Mouse (Mus musculus): ENCODE results near the gene Metrnl. TPM values are rescaled to one million over a fixed set of nuclear protein-coding genes. Genes with fewer than 3 reads are reported as not detected.

Metrnl gene
- total and polyA plus RNA-seq, 3 experiments, result 0.33 to 1.1 (median 1.1) TPM

DNA sequence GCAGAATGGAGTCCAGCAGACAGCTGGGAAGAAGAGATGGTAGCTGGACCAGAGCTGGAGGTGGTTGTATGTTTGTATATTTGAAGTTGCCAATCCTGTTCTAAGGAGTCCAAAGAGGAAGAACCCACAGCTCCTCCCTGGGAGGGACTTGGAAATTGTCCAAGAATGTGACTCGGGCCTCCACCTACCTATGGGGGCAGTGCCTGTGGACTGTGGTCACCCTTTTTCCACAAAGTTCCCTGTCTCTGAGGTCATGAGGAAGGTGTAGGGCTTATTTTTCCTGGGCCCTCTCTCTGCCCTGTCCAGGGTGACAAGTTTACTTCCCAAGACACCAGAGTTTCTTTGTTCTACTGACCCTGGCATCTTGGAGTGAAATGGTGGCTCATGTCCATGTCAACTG is 39.6 kb downstream of the Metrnl start:
- H3K27ac ChIP-seq (ENCODE audit: insufficient read depth, low read depth), result no peak overlapping the region
- H3K27me3 ChIP-seq (replicated peaks), result no peaks in the 10 kb centered on the region
- no peak for DNase-seq (ENCODE audit: extremely low read depth)
- H3K4me1 ChIP-seq (ENCODE audit: control insufficient read depth in 1 of 2, insufficient read depth in 2 of 2), result peaks cover 11% of the 10 kb centered on the region in 2 experiments
- no peak overlapping the region for H3K9ac ChIP-seq (ENCODE audit: insufficient read depth, low read depth)
- no peaks in the 10 kb centered on the region for H3K9me3 ChIP-seq (replicated peaks; ENCODE audit: low read length)
- H3K4me2 ChIP-seq (ENCODE audit: insufficient read depth, low read depth, poor library complexity, severe bottlenecking), result no peak overlapping the region
- H3K4me3 ChIP-seq (replicated peaks in 1 of 3; ENCODE audit: low read depth in 2 of 3, low read length in 2 of 3, poor library complexity in 1 of 3), result no peak overlapping the region
- H3K79me2 ChIP-seq (replicated peaks; ENCODE audit: control insufficient read depth, extremely low read depth, insufficient read depth, poor library complexity, severe bottlenecking), result no peaks in the 10 kb centered on the region
- TF ChIP-seq CHD1 (IDR thresholded peaks at IDR 0.05; ENCODE audit: low read depth, low read length), result no peak
- no peaks in the 10 kb centered on the region for H3K36me3 ChIP-seq (replicated peaks in 1 of 2; ENCODE audit: control insufficient read depth in 1 of 2, insufficient read depth in 1 of 2, low read length in 1 of 2)
- dilution Hi-C loops (cut with MboI; ENCODE audit: extremely low pct_ligation_motif_present, extremely low pct_unique_long_range_greater_than_20kb, low sequenced_read_pairs), result no loop called here
- in situ Hi-C loops (cut with MboI; ENCODE audit: low pct_ligation_motif_present, low pct_unique_long_range_greater_than_20kb, low sequenced_read_pairs), result no loop called here

DNA sequence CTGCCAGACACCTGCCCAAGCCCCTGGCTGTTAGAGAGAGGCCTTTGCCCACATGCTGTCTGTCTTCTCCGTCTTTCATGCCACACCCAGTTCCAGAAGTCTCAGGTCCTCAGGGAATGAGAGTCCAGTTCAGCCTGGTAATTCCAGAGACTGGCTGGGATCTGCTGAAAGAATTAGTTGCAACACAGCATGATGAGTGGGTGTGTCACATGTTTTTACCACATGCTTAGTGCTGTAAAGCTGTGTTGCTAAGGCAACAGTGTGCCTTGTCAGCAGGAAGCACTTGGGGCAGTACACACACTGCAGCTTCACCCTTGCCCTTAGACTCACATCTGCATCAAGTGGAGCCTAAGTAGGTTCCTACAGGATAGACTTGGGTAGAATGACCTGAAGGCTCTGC is 40.1 kb downstream of the Metrnl start:
- TF ChIP-seq ZNF384 (IDR thresholded peaks at IDR 0.05; ENCODE audit: low read depth, low read length) (no peak), UBTF (IDR thresholded peaks at IDR 0.05; ENCODE audit: low read depth, low read length) (no peak), MXI1 (IDR thresholded peaks at IDR 0.05; ENCODE audit: low read depth, low read length) (0 out of 2 replicates have a peak, but pooled peaks have one; percentile 35)
- Histone ChIP-seq H3K4me3 (replicated peaks in 1 of 3; ENCODE audit: low read depth in 2 of 3, low read length in 2 of 3, poor library complexity in 1 of 3) (no peak overlapping the region), H3K36me3 (replicated peaks in 1 of 2; ENCODE audit: control insufficient read depth in 1 of 2, insufficient read depth in 1 of 2, low read length in 1 of 2) (no peaks in the 10 kb centered on the region), H3K4me2 (ENCODE audit: insufficient read depth, low read depth, poor library complexity, severe bottlenecking) (no peak overlapping the region), H3K9me3 (replicated peaks; ENCODE audit: low read length) (no peaks in the 10 kb centered on the region), H3K4me1 (ENCODE audit: control insufficient read depth in 1 of 2, insufficient read depth in 2 of 2) (peaks cover 11% of the 10 kb centered on the region in 2 experiments), H3K9ac (ENCODE audit: insufficient read depth, low read depth) (no peak overlapping the region), H3K27me3 (replicated peaks) (no peaks in the 10 kb centered on the region), H3K27ac (ENCODE audit: insufficient read depth, low read depth) (no peak overlapping the region), H3K79me2 (replicated peaks; ENCODE audit: control insufficient read depth, extremely low read depth, insufficient read depth, poor library complexity, severe bottlenecking) (no peaks in the 10 kb centered on the region)
- in situ Hi-C loops (cut with MboI; ENCODE audit: low pct_ligation_motif_present, low pct_unique_long_range_greater_than_20kb, low sequenced_read_pairs) (no loop called here), dilution Hi-C loops (cut with MboI; ENCODE audit: extremely low pct_ligation_motif_present, extremely low pct_unique_long_range_greater_than_20kb, low sequenced_read_pairs) (no loop called here)
- DNase-seq (ENCODE audit: extremely low read depth), result no peak

DNA sequence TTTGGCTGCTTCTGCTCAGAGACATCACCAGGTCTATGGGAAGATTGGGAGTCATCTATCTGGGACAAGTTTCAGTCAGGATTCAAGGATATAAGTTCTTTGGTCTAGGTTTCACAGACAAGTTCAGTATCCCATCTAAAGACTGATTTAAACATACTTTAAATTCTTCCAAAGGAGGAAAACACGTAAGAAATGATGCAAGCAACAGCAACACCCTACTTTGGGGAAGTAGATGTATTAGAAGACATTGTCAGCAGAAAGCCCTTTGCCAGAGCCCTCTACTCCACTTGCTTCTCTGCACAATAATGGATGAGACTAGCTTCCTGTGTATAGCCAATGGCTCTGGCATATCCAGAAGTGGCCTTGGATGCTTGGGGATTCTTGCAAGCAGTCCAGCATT is 41.8 kb downstream of the Metrnl start:
- Histone ChIP-seq H3K4me1 (ENCODE audit: control insufficient read depth in 1 of 2, insufficient read depth in 2 of 2) (peaks cover 11 to 15% of the 10 kb centered on the region in 2 experiments), H3K36me3 (replicated peaks in 1 of 2; ENCODE audit: control insufficient read depth in 1 of 2, insufficient read depth in 1 of 2, low read length in 1 of 2) (no peaks in the 10 kb centered on the region), H3K79me2 (replicated peaks; ENCODE audit: control insufficient read depth, extremely low read depth, insufficient read depth, poor library complexity, severe bottlenecking) (no peaks in the 10 kb centered on the region), H3K4me2 (ENCODE audit: insufficient read depth, low read depth, poor library complexity, severe bottlenecking) (no peak overlapping the region), H3K9ac (ENCODE audit: insufficient read depth, low read depth) (no peak overlapping the region), H3K27me3 (replicated peaks) (no peaks in the 10 kb centered on the region), H3K4me3 (replicated peaks in 1 of 3; ENCODE audit: low read depth in 2 of 3, low read length in 2 of 3, poor library complexity in 1 of 3) (no peak overlapping the region), H3K9me3 (replicated peaks; ENCODE audit: low read length) (no peaks in the 10 kb centered on the region), H3K27ac (ENCODE audit: insufficient read depth, low read depth) (no peak overlapping the region)
- dilution Hi-C loops (cut with MboI; ENCODE audit: extremely low pct_ligation_motif_present, extremely low pct_unique_long_range_greater_than_20kb, low sequenced_read_pairs), result no loop called here
- in situ Hi-C loops (cut with MboI; ENCODE audit: low pct_ligation_motif_present, low pct_unique_long_range_greater_than_20kb, low sequenced_read_pairs), result no loop called here
- DNase-seq (ENCODE audit: extremely low read depth), result no peak
- TF ChIP-seq CHD1 (IDR thresholded peaks at IDR 0.05; ENCODE audit: low read depth, low read length), result no peak
- TF ChIP-seq NRF1 (IDR thresholded peaks at IDR 0.05; ENCODE audit: low read depth, low read length), result no peak
- TF ChIP-seq MAX (IDR thresholded peaks at IDR 0.05; ENCODE audit: low read length), result no peak
- TF ChIP-seq USF1 (IDR thresholded peaks at IDR 0.05; ENCODE audit: low read depth, low read length), result no peak
- no peak for TF ChIP-seq E2F4 (IDR thresholded peaks at IDR 0.05; ENCODE audit: insufficient replicate concordance, low read depth, low read length)
- no peak for TF ChIP-seq TBP (conservative IDR thresholded peaks at IDR 0.05; ENCODE audit: low read depth, low read length)
- no peak for TF ChIP-seq JUN (IDR thresholded peaks at IDR 0.05; ENCODE audit: insufficient read depth, low read depth, low read length)
- no peak for TF ChIP-seq MXI1 (IDR thresholded peaks at IDR 0.05; ENCODE audit: low read depth, low read length)
- TF ChIP-seq RCOR1 (conservative IDR thresholded peaks at IDR 0.05; ENCODE audit: low read depth, low read length), result no peak
- no peak for TF ChIP-seq UBTF (IDR thresholded peaks at IDR 0.05; ENCODE audit: low read depth, low read length)
